Mouse (Mus musculus) CH12.LX (cell line): ENCODE measurements around the gene C730034F03Rik. TPM values are rescaled to one million over a fixed set of nuclear protein-coding genes. Genes with fewer than 3 reads are reported as not detected.

ENCODE experiments used
- DNase-seq: peaks from one replicate; pipeline ENCODE4 v3.0.0-alpha.2; 2013; ENCODE audit errors: extremely low read depth
- H3K27ac ChIP-seq: 2 replicates; pipeline ENCODE4 v1.5.1; 2012; ENCODE audit warnings: low read depth, mild to moderate bottlenecking, control low read depth, moderate library complexity; ENCODE audit not compliant: insufficient read depth
- H3K27me3 ChIP-seq: replicated peaks from 2 replicates; pipeline ENCODE3; 2012; ENCODE audit warnings: inconsistent platforms
- H3K36me3 ChIP-seq, 2 experiments: replicated peaks in 1 of 2; 2 replicates each; pipeline versions ENCODE3 to v1.6.1; 2012; ENCODE audit warnings: inconsistent platforms in 1 of 2, low read length in 1 of 2, mild to moderate bottlenecking in 1 of 2, mixed read lengths in 1 of 2, moderate library complexity in 1 of 2; ENCODE audit not compliant: control insufficient read depth in 1 of 2, insufficient read depth in 1 of 2
- H3K4me1 ChIP-seq, 2 experiments: 2 replicates each; pipeline ENCODE4 v1.6.1; 2012; ENCODE audit warnings: inconsistent platforms in 1 of 2, moderate library complexity in 1 of 2; ENCODE audit not compliant: insufficient read depth in 2 of 2, control insufficient read depth in 1 of 2
- H3K4me2 ChIP-seq: 2 replicates; pipeline ENCODE4 v1.6.1; 2012; ENCODE audit warnings: low read depth, mild to moderate bottlenecking, control low read depth; ENCODE audit not compliant: poor library complexity, insufficient read depth, severe bottlenecking
- H3K4me3 ChIP-seq, 3 experiments: fragments of 150-350 bp in 1 of 3; sonication (generic) in 1 of 3; replicated peaks in 1 of 3; 2 replicates each; pipeline versions ENCODE3 to v1.5.1; 2011 to 2012; ENCODE audit warnings: low read depth in 2 of 3, low read length in 2 of 3, mild to moderate bottlenecking in 2 of 3, moderate library complexity in 2 of 3, control low read depth in 1 of 3, improper control_type of control experiment in 1 of 3, inconsistent platforms in 1 of 3, mixed read lengths in 1 of 3; ENCODE audit not compliant: poor library complexity in 1 of 3
- H3K79me2 ChIP-seq: replicated peaks from 2 replicates; pipeline ENCODE4 v1.6.1; 2012; ENCODE audit warnings: mild to moderate bottlenecking, moderate library complexity; ENCODE audit not compliant: control insufficient read depth, poor library complexity, insufficient read depth, severe bottlenecking; ENCODE audit errors: extremely low read depth
- H3K9ac ChIP-seq: 2 replicates; pipeline ENCODE4 v1.6.1; 2012; ENCODE audit warnings: low read depth, mild to moderate bottlenecking, control low read depth, moderate library complexity; ENCODE audit not compliant: insufficient read depth
- H3K9me3 ChIP-seq: replicated peaks from 2 replicates; pipeline ENCODE3; 2012; ENCODE audit warnings: low read length, inconsistent platforms, mixed read lengths
- BHLHE40 ChIP-seq: IDR thresholded peaks from 2 replicates; pipeline ENCODE4 v1.6.1; 2011; ENCODE audit warnings: mild to moderate bottlenecking, low read depth, low read length, improper control_type of control experiment
- CHD1 ChIP-seq: IDR thresholded peaks from 2 replicates; pipeline ENCODE4 v1.6.1; 2012; ENCODE audit warnings: low read depth, low read length, improper control_type of control experiment, inconsistent platforms
- E2F4 ChIP-seq: IDR thresholded peaks from 2 replicates; pipeline ENCODE4 v1.6.1; 2011; ENCODE audit warnings: low read depth, low read length, improper control_type of control experiment; ENCODE audit not compliant: insufficient replicate concordance
- ELF1 ChIP-seq: IDR thresholded peaks from 2 replicates; pipeline ENCODE4 v1.6.1; 2014; ENCODE audit warnings: low read depth, mild to moderate bottlenecking, inconsistent platforms, low read length, improper control_type of control experiment
- GABPA ChIP-seq: IDR thresholded peaks from 2 replicates; pipeline ENCODE4 v1.6.1; 2012; ENCODE audit warnings: low read depth, low read length, improper control_type of control experiment, inconsistent platforms; ENCODE audit not compliant: insufficient replicate concordance
- HCFC1 ChIP-seq: IDR thresholded peaks from 2 replicates; pipeline ENCODE4 v1.6.1; 2012; ENCODE audit warnings: low read depth, mild to moderate bottlenecking, inconsistent platforms, low read length, improper control_type of control experiment
- IRF4 ChIP-seq: IDR thresholded peaks from 2 replicates; pipeline ENCODE4 v1.6.1; 2014; ENCODE audit warnings: low read depth, mild to moderate bottlenecking, inconsistent platforms, low read length, improper control_type of control experiment
- JUN ChIP-seq: IDR thresholded peaks from 2 replicates; pipeline ENCODE4 v1.6.1; 2011; ENCODE audit warnings: low read depth, mild to moderate bottlenecking, low read length, improper control_type of control experiment, moderate library complexity; ENCODE audit not compliant: insufficient read depth
- JUND ChIP-seq: conservative IDR thresholded peaks from 2 replicates; pipeline ENCODE4 v1.6.1; 2011; ENCODE audit warnings: low read depth, low read length, improper control_type of control experiment
- MAFK ChIP-seq: IDR thresholded peaks from 2 replicates; pipeline ENCODE4 v1.6.1; 2011; ENCODE audit warnings: low read length, improper control_type of control experiment; ENCODE audit not compliant: insufficient replicate concordance
- MAX ChIP-seq: IDR thresholded peaks from 2 replicates; pipeline ENCODE4 v1.6.1; 2011; ENCODE audit warnings: low read length, improper control_type of control experiment
- MEF2A ChIP-seq: IDR thresholded peaks from 2 replicates; pipeline ENCODE4 v1.6.1; 2014; ENCODE audit warnings: low read depth, mild to moderate bottlenecking, inconsistent platforms, low read length, improper control_type of control experiment, borderline replicate concordance
- MXI1 ChIP-seq: IDR thresholded peaks from 2 replicates; pipeline ENCODE4 v1.6.1; 2011; ENCODE audit warnings: mild to moderate bottlenecking, low read depth, low read length, improper control_type of control experiment
- MYC ChIP-seq: IDR thresholded peaks from 2 replicates; pipeline ENCODE4 v1.6.1; 2011; ENCODE audit warnings: low read depth, mild to moderate bottlenecking, improper control_type of control experiment, low read length
- NELFE ChIP-seq: IDR thresholded peaks from 2 replicates; pipeline ENCODE4 v1.6.1; 2011; ENCODE audit warnings: low read depth, low read length, improper control_type of control experiment
- NRF1 ChIP-seq: IDR thresholded peaks from 2 replicates; pipeline ENCODE4 v1.6.1; 2014; ENCODE audit warnings: low read depth, mild to moderate bottlenecking, inconsistent platforms, low read length, improper control_type of control experiment, moderate library complexity
- PAX5 ChIP-seq: IDR thresholded peaks from 2 replicates; pipeline ENCODE4 v1.6.1; 2012; ENCODE audit warnings: low read length, inconsistent platforms, mixed read lengths
- POLR2A ChIP-seq: IDR thresholded peaks from 2 replicates; pipeline ENCODE4 v1.6.1; 2011; ENCODE audit warnings: low read depth, mild to moderate bottlenecking, improper control_type of control experiment, low read length
- RAD21 ChIP-seq: IDR thresholded peaks from 2 replicates; pipeline ENCODE4 v1.6.1; 2011; ENCODE audit warnings: low read depth, mild to moderate bottlenecking, low read length, improper control_type of control experiment, moderate library complexity
- SIN3A ChIP-seq: IDR thresholded peaks from 2 replicates; pipeline ENCODE4 v1.6.1; 2012; ENCODE audit warnings: low read length, improper control_type of control experiment, inconsistent platforms
- USF1 ChIP-seq: IDR thresholded peaks from 2 replicates; pipeline ENCODE4 v1.6.1; 2014; ENCODE audit warnings: low read depth, mild to moderate bottlenecking, inconsistent platforms, low read length, improper control_type of control experiment
- USF2 ChIP-seq: conservative IDR thresholded peaks from 2 replicates; pipeline ENCODE4 v1.6.1; 2011; ENCODE audit warnings: low read depth, low read length, improper control_type of control experiment
- ZC3H11A ChIP-seq: IDR thresholded peaks from 2 replicates; pipeline ENCODE4 v1.6.1; 2012; ENCODE audit warnings: low read depth, mild to moderate bottlenecking, inconsistent platforms, low read length, improper control_type of control experiment
- dilution Hi-C: fragments of 300-500 bp; cut with MboI; formaldehyde crosslinking; loops from 2 replicates; pipeline ENCODE4 v1.14.3; 2020; ENCODE audit warnings: low sequenced_read_pairs; ENCODE audit not compliant: extremely low pct_unique_long_range_greater_than_20kb, extremely low pct_ligation_motif_present
- in situ Hi-C: fragments of 300-500 bp; cut with MboI; formaldehyde crosslinking; loops from 3 replicates; pipeline ENCODE4 v1.14.3; 2019; ENCODE audit warnings: low sequenced_read_pairs, low pct_ligation_motif_present, low pct_unique_long_range_greater_than_20kb, mixed read lengths
- polyA plus RNA-seq: library from polyadenylated mRNA; unstranded; fragments of >175 nt; gene quantifications from 2 replicates; pipeline ENCODE4 v1.2.1, GENCODE M21; 2012; ENCODE audit warnings: low read depth; ENCODE audit not compliant: insufficient read length
- total RNA-seq, 2 experiments: library from RNA; depleted of rRNA; stranded (reverse); fragments of 300-350 nt in 1 of 2; fragments of >200 nt in 1 of 2; gene quantifications; 2 replicates each; pipeline ENCODE4 v1.2.3; 2012 to 2014

The C730034F03Rik gene
- total and polyA plus RNA-seq, 3 experiments = 0.35 to 3.6 (median 1.1) TPM

DNA sequence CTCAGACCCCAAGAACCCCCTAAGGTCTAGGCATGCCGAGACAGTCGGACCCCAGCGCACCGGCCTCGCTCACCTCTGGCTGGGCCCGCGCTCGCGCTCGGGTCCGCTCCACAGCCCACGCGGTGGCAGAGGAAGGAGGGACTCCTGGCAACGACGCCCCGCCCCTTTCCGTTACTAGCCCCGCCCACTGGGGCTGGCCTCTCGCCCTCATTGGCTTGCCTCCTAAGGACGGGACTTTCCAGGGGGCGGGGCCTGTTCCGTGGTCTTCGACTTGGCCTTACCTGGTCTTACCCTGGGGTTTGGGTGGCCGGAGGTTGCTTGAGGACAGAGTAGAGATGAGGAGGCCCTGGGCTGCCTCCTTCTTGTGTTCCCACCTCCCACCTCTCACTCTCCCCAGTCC lies 19.3 kb upstream of the C730034F03Rik start, which contains the start of gene Syce3:
Gene Syce3, minus strand, starts transcription at position 386 of the 400 bp plus-strand sequence.
- Histone ChIP-seq H3K27me3 (peaks cover 2% of the 10 kb centered on the region), H3K4me1 (no peaks in the 10 kb centered on the region), H3K9me3 (peaks cover 15% of the 10 kb centered on the region), H3K4me3 (no peak within 1 kb of the TSS), H3K4me2 (no peak within 1 kb of the TSS), H3K27ac (no peak within 1 kb of the TSS), H3K9ac (no peak within 1 kb of the TSS), H3K79me2 (no peaks in the 10 kb centered on the region), H3K36me3 (no peaks in the 10 kb centered on the region)
- in situ Hi-C loops = no loop called here
- no peak for DNase-seq
- TF ChIP-seq E2F4 (no peak), GABPA (no peak), RAD21 (no peak), IRF4 (no peak), NELFE (no peak), ZC3H11A (no peak), MAX (no peak), MYC (no peak), HCFC1 (no peak), PAX5 (no peak), CHD1 (no peak), USF1 (no peak), JUN (no peak), BHLHE40 (no peak), MXI1 (no peak), POLR2A (no peak)
- dilution Hi-C loops = no loop called here

DNA sequence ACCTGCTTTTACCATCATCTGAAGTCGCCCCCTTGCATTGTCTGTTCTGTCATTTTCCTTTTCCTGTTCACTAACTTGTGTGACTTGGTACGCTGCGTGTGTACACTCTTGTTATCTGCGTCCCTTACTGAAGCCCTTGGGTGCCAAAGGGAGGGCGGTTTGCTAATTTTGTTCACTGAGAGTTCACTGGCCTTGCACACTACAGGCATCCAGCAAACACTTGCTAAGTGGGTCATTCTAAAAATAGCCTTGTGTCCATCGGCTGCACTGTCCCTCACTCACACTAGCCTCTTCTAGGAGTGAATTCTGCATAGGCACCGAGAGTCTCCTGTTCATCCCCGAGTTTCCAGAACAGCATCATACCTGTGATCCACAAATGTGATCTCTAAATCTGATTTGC lies 14.1 kb upstream of the C730034F03Rik start:
- no peak overlapping the region for H3K4me3 ChIP-seq
- TF ChIP-seq MAFK (no peak), E2F4 (no peak), ELF1 (no peak), ZC3H11A (no peak), SIN3A (no peak), USF2 (no peak), NRF1 (no peak), MEF2A (no peak), JUND (no peak)
- in situ Hi-C loops = no loop called here
- no peaks in the 10 kb centered on the region for H3K79me2 ChIP-seq
- no peak for DNase-seq
- H3K9me3 ChIP-seq = no peaks in the 10 kb centered on the region
- H3K4me1 ChIP-seq = no peaks in the 10 kb centered on the region
- no peak overlapping the region for H3K9ac ChIP-seq
- no peaks in the 10 kb centered on the region for H3K27me3 ChIP-seq
- peaks cover 29 to 46% of the 10 kb centered on the region in 2 experiments for H3K36me3 ChIP-seq
- H3K4me2 ChIP-seq = no peak overlapping the region
- dilution Hi-C loops = no loop called here
- no peak overlapping the region for H3K27ac ChIP-seq
